ENCODE assay signal across 8 mouse cellular contexts in the genomic region with DNA sequence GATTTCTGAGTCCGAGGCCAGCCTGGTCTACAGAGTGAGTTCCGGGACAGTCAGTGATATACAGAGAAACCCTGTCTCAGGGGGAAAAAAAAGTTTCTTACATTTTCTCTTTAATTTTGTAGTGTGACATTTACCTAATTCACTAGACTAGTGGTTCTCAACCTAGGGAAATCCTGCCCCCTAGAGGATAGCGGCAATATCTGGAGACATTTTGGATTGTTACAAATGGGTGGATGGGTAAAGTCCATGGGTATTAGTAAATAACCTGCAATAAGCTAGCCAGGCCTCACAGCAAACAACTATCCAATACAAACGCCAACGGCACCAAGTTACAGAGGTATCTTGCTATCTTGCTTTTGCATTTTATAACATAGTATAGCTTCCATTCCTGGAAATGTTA. TPM values are rescaled to one million over a fixed set of nuclear protein-coding genes. Genes with fewer than 3 reads are reported as not detected.
DNase-seq lines count a peak whose midpoint lies in the region; ATAC-seq lines count a peak whose summit lies in the region.

No protein-coding gene starts in this region.

- no peak for DNase-seq in frontal cortex, postnatal 25 days (ENCODE audit: low spot score in 2 of 2)
- DNase-seq in right cerebral cortex, postnatal 10 days (ENCODE audit: low spot score in 2 of 2) = peak; percentile 33 to 57
- DNase-seq in right cerebral cortex, postnatal 36 days (ENCODE audit: low spot score in 2 of 2) = no peak
- peak; percentile 62 for DNase-seq in c-Kit-positive CD71-negative TER-119-negative erythroid progenitor cells, embryonic 14.5 days (ENCODE audit: low read depth)
- peak; percentile 81 for DNase-seq in lung, postnatal 10 days
- peak; percentile 71 for DNase-seq in thymus, postnatal 14 days

- ATAC-seq in frontal cortex, adult (ENCODE audit: low TSS enrichment) = 0 out of 2 replicates have a peak, but pooled peaks have one; percentile 74
- peak; percentile 62 to 76; a peak in 2 of 4 replicates for ATAC-seq in hematopoietic stem cell, adult 5-6 weeks (replicated peaks in 1 of 2; ENCODE audit: insufficient read depth in 1 of 2, low FRiP score in 2 of 2, low TSS enrichment in 1 of 2, low read depth in 1 of 2, poor library complexity in 2 of 2, severe bottlenecking in 2 of 2)

RNA-seq across cellular contexts. Expression of a gene that starts 15.1 kb away (rescaled TPM):
- 45.8 and 58.7 TPM in 2 replicates for total RNA-seq in hematopoietic stem cell, adult 5-6 weeks (2017)

RNA-seq across cellular contexts. Expression of a gene that starts 27.9 kb away (rescaled TPM):
- 18.2 and 26.6 TPM in 2 replicates for total RNA-seq in hematopoietic stem cell, adult 5-6 weeks (2017)

RNA-seq across cellular contexts. Expression of a gene that starts 28.0 kb away (rescaled TPM):
- total RNA-seq in hematopoietic stem cell, adult 5-6 weeks (2017) = 15.4 and 32.7 TPM in 2 replicates

Comparison
In these comparisons a context has a peak if more than half of its experiments do, and no peak if none do; other contexts are left out.
1. DNase-seq: peak in right cerebral cortex, postnatal 10 days (2 of 2), c-Kit-positive CD71-negative TER-119-negative erythroid progenitor cells, embryonic 14.5 days (single experiment), lung, postnatal 10 days (single experiment) and thymus, postnatal 14 days (single experiment); none in frontal cortex, postnatal 25 days (0 of 2) and right cerebral cortex, postnatal 36 days (0 of 2).